Mouse (Mus musculus) liver, embryonic 14 days (tissue): ENCODE measurements around the gene Gm4177. TPM values are rescaled to one million over a fixed set of nuclear protein-coding genes. Genes with fewer than 3 reads are reported as not detected.

ENCODE experiments used
- polyA plus RNA-seq: library from polyadenylated mRNA; depleted of rRNA; stranded (reverse); fragments of >200 nt; gene quantifications from 2 replicates; pipeline ENCODE4 v1.2.3, GENCODE M21; 2012; rRNA removed

Gm4177 gene
- not detected in 2 replicates for polyA plus RNA-seq

DNA sequence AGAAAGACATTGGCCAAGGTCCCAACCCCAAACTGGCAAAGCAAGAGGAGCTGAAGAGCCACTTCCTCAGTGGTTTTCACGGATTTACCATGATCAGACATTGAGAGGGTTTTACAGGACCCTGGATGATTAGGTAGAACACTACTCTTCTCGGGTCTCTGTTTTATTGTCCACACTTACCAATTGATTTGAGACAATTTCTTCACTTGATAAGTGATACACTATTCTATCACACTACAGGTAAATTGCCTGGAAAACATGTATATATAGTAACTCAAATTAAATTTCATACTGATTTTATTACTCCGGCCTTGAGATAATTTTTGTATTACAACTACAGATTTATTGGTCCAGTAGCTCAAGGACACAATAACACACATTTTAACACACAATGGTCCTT lies at the start of gene Gm4177:
Gene Gm4177 (minus strand): TSS at position 101 of the 400 bp plus-strand sequence.

DNA sequence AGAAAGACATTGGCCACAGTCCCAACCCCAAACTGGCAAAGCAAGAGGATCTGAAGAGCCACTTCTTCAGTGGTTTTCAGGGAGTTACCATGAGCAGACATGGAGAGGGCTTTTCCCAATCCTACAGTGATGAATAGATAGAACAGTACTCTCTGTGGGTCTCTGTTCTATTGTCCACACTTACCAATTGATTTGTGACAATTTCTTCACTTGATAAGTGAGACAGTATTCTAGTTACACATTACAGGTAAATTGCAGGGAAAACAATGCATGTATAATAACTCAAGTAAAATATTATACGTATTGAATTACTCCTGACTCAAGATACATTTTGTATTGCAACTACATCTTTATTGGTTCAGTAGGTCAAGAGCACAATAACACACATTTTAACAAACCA lies 47.6 kb upstream of the Gm4177 start, which contains the start of gene Gm5725:
Gene Gm5725 (minus strand): TSS at position 101 of the 400 bp plus-strand sequence.

DNA sequence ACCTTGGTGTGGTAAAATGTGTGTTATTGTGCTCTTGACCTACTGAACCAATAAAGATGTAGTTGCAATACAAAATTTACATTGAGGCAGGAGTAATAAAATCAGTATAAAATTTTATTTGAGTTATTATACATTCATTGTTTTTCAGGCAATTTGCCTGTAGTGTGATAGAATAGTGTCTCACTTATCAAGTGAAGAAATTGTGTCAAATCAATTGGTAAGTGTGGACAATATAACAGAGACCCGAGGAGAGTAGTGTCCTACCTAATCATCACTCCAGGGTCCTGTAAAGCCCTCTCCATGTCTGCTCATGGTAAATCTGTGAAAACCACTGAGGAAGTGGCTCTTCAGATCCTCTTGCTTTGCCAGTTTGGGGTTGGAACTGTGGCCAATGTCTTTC lies 35.5 kb upstream of the Gm4177 start, which contains the start of gene Vmn1r135:
Gene Vmn1r135 (plus strand): TSS at position 301 of the 400 bp plus-strand sequence.

DNA sequence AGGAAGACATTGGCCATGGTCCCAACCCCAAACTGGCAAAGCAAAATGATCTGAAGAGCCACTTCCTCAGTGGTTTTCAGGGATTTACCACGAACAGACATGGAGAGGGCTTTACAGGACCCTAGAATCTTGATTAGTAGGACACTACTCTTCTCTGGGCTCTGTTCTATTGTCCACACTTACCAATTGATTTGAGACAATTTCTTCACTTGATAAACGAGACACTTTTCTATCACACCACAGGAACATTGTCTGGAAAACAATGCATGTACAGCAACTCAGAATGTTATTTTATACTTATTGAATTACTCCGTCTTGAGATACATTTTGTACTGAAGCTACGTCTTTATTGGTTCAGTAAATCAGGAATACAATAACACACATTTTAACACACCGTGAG lies 35.2 kb downstream of the Gm4177 start, which contains the start of gene Gm4175:
Gene Gm4175 (minus strand): TSS at position 101 of the 400 bp plus-strand sequence.

Other genes starting within 250 kb of the Gm4177 start
- gene Vmn1r132, start 182.6 kb downstream of the Gm4177 start, polyA plus RNA-seq, result not detected in 2 replicates
- gene Gm4175, start 35.3 kb downstream of the Gm4177 start, polyA plus RNA-seq, result not detected in 2 replicates
- gene Vmn1r135, start 35.6 kb upstream of the Gm4177 start, polyA plus RNA-seq, result not detected in 2 replicates
- gene Gm5725, start 47.5 kb upstream of the Gm4177 start, polyA plus RNA-seq, result not detected in 2 replicates
- gene Gm5891, start 124.6 kb upstream of the Gm4177 start, polyA plus RNA-seq, result not detected in 2 replicates
- gene Vmn1r137, start 197.9 kb upstream of the Gm4177 start, polyA plus RNA-seq, result not detected in 2 replicates
- not detected in 2 replicates for gene Vmn1r138, start 232.2 kb upstream of the Gm4177 start, polyA plus RNA-seq